Mouse (Mus musculus): ENCODE results near the gene Nrros.

Gene Nrros

DNA sequence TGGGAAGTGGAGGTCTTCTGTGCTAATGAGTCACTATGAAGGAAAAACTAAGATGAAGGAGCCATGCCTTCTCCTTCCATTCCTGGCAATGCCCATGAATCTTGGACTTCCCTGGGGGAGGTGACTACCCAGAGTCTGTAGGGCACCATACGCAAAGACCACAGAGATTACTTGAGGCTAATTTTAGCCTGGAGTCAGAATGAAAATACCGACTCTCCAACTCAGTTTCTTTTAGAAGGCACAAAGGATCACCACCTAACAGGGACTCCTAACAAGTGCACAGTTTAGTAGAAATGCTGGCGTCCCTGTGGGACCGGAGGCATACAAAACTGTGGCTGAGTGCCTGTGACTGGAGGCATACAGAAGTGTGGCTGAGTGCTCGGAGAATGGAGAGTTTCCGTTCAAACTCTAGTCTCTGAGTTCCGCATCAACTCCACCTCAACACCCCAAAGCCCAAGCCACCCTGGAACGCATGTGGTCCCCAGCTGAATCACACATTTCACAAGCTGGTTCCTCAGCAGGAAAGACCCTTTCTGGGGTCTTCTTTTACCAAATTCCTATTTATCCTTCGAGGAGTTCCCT is 4.6 kb downstream of the Nrros start:
- DNase-seq (ENCODE audit: low spot score), result no peak

DNA sequence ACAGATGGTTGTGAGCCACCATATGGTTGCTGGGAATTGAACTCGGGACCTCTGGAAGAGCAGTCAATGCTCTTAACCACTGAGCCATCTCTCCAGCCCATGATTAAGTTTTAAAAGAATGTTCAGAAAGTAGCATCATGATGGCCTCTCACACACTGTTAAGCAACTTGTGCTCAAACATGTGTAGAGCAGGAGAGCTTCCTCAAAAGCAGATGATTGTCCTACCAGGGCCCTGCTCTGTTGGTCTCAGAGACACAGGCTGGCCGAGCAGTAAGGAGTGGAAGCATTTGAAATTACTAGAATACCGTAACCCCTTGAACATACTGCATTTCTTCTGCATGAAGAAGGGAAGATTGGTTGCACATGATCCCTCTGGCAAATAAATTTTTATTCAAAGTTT is 6.4 kb downstream of the Nrros start:
- no peak for DNase-seq (ENCODE audit: low spot score)

DNA sequence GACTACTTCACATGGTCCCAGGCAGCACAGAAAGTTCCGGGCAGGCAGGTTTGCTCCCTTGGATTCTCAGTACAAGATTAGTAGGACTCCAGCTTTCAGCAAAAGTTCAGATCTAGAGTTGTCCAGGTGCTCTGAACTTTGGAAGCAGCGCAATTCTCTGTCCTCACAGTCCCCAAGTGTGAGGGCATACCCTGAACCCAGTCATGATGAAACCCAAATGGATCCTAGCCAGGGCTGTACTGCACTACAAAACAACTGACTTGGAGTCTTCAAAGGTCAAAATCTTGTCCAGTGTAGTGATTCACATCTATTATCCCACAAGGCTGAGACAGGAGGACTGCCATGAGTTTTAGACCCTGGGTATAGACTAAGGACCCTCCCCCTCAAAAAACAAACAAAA is 8.0 kb downstream of the Nrros start:
- DNase-seq (ENCODE audit: low spot score), result no peak

DNA sequence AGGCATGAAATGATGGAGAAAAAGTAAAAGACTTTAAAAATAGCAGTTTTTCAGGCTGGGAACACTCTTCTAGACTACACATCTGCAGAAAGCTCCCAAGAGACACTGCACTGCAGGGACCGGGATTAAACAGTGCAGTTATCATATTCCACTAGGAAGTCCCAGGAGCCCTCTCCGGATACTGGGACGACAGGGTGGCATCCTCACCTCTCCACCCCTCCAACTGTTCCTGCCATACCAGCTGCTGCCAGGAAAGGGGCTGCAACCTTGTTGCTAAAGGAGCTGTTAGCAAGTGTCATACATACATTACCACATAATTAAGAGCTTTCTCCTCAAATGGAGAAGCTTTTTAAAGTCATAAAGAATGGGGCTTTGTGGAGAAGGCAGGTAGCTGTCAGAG is 8.7 kb downstream of the Nrros start:
- DNase-seq (ENCODE audit: low spot score), result no peak

DNA sequence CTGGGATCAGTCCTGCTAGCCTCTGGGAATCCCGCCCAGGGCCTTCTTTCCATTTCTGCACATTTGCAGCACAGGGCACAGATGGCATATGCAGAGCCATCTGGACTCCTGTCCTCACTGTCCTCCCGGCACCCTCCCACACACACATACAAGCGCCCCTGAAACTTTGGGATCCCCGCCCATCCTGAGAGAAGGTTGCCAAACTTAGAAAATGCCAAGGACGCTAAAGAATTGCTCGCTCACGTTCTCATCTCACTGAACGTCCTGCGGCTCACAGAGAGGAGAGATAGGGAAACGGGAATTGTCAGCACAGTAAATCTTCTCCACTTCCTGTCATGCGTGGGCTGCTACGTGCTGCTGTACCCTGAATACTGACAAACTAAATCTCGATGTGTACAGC is 11.0 kb downstream of the Nrros start:
- no peak for DNase-seq (ENCODE audit: low spot score)

DNA sequence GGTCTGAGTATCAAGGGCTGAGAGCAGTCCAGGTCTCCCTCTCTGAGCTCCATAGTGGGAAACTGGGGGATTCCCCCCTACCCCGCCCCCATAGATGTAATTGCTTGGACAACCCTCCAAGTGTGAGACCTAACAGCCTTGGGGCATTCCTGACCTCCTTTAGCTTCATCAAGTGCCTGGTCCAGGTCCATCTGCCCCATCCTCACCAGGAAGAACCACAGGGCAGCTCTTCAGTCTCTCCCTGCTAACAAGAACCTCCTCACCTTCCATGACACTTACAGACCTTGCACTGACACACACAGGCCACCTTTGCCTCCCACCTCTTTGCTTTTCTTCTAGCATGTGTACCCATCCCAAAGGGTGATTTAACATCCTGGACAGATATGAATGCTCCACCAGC is 11.4 kb downstream of the Nrros start:
- no peak for DNase-seq (ENCODE audit: low spot score)

DNA sequence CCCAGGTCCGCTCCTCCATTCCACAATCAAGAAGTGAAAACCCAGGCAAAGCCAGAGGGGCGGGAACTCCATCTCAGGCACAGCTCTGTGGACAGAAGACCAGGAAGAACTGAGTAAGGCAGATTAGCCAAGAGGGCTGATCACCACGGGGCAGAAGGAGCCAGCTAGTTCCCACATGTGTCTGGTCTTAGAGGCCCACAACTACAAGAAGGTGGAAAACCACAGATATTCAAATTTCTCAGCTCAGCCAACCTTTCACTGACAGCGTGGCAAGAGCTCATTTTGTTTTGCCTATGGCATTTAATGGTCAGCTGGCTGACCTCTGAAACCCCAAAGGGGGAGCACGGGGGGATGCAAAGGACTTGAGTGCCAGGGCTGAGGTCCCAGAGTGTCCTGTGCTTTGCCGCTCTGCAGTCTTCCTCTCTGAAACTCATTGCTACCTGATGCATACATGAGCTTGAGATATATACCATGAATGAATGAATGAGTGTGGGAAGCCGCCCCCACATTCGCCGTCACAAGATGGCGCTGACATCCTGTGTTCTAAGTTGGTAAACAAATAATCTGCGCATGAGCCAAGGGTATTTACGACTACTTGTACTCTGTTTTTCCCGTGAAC is 17.7 kb downstream of the Nrros start:
- DNase-seq (ENCODE audit: low spot score), result no peak

DNA sequence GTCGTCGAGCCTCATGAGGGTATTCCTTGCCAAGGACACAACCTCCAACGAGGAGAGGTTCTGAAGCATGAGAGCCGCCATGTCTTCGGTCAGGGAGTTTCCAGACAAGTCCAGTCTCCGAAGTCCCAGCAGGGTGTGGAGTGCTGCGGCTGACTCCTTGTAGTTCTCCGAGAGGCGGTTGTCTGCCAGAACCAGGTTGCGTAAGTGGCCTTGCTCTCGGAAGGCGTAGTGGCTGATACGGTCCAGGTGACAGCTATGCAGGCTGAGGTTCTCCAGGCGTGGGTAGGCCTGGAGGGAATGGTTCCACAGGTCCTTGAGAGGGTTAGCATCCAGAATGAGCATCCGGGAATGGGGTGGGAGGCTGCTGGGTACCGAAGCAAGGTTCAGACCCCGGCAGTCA is 20.8 kb downstream of the Nrros start:
- no peak for DNase-seq (ENCODE audit: low spot score)

DNA sequence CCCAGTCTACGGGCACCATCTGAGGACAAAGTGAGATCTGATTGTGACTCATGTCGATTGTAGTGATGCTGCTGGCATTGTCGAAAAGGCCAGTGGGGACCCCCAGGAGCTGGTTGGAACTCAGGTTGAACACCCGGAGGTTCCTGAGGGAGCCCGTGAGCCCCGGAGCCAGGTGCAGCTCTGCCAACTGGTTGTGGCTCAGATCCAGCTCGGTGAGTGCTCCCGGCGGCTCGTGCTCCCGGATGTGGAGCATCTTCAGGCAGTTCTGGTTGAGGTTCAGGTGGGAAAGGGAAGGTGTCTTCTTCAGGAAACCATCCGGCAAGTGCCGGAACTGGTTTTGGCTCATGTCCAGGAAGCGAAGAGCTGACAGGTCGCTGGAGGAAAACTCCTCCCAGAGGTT is 21.6 kb downstream of the Nrros start:
- DNase-seq (ENCODE audit: low spot score), result no peak

DNA sequence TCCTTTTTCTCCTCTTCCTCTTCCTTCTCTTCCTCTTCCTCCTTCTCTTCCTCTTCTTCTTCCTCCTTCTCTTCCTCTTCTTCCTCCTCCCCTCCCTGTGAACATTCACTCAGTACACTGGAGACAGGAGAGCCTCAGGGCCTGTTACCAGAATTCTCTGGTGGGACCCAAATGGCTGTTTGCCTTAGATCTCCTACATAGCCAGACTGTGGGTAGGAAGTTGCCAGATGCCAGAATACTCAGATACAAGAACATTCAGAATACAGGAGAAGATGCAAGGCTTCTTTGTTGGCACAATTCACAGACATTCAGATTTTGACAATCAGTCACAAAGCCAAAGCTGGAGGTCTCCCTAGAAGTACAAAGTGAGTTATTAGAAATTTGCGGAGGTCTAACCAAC is 26.4 kb downstream of the Nrros start:
- no peak for DNase-seq (ENCODE audit: low spot score)

DNA sequence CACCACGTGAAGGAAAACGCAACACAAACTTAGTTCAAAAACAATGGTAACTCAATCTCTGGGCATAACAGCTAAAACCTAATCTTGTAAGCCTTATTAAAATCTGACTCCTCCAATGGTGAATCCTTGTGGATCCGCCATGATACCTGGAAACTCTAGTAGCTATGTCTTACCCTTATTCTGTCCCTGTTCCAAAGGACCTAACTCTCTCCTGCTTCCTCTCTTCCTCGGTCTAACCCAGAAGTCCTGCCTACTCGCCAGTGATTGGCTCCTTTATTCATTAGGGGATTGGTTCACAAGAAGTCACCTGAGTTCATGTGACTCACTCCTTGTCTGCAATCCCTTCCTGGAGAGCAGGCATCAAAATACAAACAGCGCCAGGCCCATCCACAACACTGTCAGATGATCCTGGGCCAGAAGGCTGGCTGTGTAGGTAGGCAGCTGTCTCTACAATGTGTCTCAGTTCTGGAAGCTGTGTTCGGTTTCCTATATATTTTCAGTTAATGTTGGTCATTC is 29.5 kb downstream of the Nrros start:
- DNase-seq (ENCODE audit: low spot score), result no peak

DNA sequence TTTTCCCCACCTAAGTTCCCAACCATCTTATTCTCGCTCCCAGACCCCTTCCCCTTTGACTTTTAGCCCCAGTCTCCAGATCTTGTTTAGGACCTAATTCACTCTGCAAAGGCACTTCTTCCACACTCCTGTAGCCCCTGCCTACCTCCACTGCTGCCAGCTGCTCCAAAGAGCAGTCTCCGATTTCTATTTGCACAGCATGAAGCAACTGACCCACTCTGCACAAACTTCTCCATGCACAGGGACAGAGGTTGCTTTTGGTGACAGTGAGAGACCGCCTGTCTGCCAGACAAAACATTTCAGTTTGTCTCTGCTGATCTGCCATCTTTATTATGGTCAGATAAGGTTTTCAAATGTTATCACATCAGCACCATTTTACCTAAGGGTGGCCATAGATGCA is 32.2 kb downstream of the Nrros start:
- DNase-seq (ENCODE audit: low spot score), result no peak

DNA sequence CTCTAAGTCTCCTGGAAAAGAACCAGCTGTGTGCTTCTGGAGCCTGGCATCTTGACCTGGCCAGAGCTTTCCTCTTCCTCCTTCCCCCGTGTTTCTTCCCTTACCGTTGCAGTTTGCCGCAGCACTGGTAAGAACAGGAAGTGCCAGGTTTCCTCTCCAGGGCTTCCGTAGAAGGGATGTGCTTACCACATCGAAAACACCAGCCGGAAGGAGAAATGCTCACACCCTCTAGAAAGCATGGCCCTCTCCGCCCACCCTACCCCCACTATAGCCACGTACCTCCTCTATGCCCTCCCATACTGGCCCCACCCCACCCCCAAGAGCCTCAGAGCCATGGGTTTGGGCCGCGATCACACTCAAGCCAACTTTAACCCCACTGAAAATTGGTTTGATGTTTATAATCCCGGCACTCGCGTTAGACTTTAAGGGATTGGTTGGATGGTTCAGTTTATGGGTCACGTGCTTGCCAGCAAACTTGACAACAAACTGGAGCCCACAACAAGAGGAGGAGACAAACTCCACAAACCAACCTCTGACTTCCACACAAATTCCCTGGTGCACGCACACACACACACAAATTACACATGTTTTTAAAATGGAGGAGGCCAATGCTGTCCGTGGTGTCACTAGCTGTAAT is 35.1 kb downstream of the Nrros start:
- DNase-seq (ENCODE audit: low spot score), result no peak

DNA sequence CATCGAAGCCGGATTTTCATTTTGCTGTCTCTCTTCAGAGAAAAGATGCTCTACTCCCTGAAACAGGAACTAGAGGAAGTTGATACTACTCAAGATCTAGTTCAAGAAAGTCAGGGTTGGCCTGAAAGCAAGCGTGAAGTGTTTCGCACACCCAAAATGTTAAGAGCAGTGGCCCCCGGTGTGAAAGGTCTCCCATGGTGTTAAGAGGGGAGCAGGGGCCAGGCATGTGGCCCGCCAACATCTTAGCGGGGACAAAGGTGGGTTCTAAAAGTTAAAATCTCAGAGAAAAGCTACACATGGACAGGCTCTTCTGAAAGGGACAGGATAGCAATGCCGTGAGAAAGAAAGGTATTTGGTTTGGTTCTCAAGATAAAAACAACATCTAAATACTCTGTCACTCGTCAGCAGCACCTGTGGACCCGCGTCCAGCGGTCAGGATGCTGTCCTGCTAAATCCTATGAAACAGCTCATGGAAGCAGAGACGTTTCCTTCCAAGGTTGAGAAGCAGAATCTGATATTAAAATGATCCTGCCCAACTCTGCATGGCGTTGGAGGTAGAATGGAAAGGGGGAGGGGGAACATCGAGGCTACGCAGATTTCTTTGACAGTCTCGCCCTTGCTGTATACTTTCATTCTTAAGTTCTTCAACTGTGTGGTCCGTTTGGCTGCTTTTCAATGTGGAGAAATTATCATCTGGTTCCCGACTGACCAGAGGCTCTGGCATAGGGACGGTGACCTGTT is 35.8 kb downstream of the Nrros start:
- no peak for DNase-seq (ENCODE audit: low spot score)

DNA sequence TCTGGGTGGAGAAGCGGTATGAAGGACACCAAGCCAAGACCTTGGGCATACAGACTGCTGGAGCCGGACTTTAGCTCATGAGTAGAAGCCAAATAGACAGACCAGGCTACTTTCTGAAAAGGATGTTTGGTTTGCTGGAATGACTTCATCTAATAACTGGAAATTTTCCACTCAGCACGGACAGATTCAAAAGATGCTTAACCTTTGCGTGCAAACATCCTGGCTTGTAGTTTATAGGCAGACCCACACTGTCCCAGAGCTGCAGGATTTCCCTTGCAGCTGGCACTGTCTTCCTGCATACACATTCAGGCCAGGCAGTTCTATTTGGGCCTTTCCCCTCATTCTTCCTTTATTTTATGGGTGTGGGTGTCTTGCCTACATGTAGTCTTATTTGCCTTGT is 38.3 kb downstream of the Nrros start:
- no peak for DNase-seq (ENCODE audit: low spot score)

DNA sequence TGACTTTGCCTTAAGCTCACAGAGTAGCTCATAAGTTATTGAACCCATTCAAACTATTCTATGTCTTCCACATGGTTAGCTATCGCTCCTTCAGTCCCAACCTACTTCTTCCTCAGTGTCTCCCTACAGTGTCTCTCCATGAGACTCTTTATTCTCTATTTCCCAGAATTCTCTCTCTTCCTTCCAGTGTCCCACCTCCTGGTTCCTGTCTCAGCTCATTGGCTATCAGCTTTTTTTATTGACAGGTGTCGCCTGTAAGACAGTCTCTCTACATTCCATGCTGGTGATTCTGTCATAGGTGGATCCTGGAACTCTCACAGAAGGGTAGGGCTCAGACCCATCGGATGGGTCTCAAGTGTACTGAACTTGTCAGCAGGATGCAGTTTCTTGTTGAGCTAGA is 40.0 kb downstream of the Nrros start:
- DNase-seq (ENCODE audit: low spot score), result no peak

DNA sequence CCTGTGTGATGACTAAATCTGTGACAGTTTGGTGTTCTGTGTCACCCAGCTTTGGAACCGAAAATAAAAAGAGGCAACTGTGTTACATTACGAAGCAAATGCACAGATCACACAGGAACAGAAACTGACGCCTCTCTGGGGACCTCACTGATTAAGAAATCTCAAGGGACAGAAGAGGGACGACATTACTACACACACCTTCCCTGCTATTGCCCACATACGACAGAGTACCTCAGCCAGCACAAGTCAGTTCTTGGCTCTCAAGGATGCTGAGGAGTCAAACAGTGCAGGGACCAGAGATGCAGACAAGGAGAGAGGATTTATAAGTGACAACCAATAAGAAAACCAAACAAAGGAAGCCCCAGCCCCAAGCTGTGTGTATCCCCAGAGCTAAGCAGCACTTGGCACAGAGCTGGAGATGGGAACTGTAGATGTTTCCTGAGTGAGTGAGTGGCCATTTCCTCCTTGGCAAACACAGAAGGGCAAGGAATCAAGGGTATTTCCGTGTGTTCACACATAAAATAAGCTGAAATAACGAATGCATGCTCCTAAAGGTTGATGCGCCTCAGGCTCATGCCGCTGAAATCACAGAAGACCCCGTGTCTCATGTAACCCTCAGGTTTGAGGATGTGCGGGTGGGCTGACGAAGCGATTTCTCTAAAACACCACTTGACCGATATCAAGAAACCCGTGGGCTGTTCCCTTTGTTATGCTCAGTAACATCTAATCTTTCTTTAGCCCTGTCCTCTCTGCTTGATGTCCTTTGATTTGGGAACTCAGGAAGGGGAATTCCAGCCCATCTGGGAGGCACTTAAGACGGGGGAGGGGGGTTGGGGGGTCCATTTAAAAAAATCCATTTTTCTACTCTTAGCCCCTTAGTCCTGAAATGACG is 40.7 kb downstream of the Nrros start:
- DNase-seq (ENCODE audit: low spot score), result no peak

DNA sequence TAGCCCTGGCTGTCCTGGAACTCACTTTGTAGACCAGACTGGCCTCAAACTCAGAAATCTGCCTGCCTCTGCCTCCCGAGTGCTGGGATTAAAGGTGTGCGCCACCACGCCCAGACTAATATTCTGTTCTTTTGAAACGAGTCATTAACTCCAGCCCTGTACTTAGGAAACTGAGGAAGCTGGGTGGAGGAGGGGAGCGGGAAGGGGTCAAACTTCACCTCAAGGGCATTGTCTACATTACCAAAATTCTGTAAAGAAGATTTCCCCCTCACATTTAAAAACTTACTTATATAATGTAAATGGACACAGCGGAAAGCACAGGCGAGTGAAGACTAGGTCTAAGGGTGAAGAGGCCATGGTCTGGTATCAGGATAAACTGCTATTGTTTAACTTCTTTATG is 41.4 kb downstream of the Nrros start:
- no peak for DNase-seq (ENCODE audit: low spot score)

DNA sequence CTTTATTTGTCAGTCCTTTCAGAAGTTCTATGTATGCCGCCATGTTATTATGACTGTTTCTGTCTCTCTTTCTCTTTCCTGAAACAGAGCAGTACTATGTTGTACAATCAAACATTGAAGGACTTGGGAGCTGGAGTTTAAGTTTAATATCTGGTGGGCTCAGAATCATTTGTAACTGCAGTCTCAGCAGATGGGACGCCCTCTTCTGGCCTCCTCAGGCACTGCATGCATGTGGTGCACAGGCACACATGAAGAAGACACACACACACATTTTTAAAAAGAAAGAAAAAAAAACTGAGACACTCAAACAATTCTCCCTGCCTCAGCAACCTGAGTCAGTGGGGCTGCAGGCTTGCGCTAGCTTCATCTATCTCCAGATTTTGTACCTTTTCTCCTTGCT is 44.9 kb downstream of the Nrros start:
- DNase-seq (ENCODE audit: low spot score), result no peak

DNA sequence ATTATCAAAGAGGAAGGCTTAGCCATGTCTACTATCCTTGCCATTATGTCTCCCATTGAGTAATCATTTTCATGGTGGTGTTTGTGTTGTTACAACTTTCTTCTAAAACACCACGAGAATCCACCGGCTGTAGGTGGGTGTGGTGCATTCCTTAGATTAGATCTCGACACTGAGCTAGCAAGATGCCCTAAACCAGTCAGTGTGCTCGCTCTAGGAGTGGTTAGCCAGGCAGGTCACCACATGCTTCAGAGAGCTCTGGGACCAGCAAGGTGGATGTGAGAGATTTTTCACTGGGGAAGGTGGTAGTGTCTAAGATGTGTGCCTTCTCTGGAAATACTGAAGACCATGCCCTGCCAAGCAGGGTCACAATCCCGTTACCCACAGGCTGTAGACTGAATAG is 49.2 kb downstream of the Nrros start:
- no peak for DNase-seq (ENCODE audit: low spot score)

DNA sequence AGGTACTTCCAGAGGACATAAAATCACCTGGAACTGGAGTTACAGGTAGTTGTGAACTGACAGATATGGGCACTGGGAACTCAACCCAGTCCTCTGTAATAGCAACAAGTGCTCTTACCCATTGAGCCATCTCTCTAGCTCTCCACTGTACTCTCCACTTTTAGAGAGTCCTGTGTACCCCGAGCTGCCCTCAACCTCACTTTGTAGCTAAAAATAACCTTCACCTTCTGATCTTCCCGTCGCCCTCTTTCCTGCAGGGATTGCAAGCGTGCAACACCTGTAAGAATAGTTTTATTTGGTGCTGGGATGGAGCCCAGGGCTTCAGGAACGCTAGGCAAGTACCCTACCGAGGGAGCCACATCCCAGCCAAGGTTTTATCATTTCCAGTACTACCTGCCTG is 49.6 kb downstream of the Nrros start:
- DNase-seq (ENCODE audit: low spot score), result no peak
